Mouse (Mus musculus): ENCODE results near the gene Wbp1. TPM values are rescaled to one million over a fixed set of nuclear protein-coding genes. Genes with fewer than 3 reads are reported as not detected.
A peak's percentile ranks its signal among the peaks of the same experiment; 100 is the strongest.

The Wbp1 gene
- polyA plus RNA-seq, 2 experiments, result 22.0 to 27.7 TPM

GRCm38 (mm10) chr6:83118825-83119733 lies 2.3 kb downstream of the Wbp1 start:
- no peak for DNase-seq (ENCODE audit: low read depth in 3 of 3, low spot score in 3 of 3)
- no peaks in the 10 kb centered on the region for H3K27me3 ChIP-seq (ENCODE audit: control insufficient read depth, insufficient read depth, low read length)
- H3K4me1 ChIP-seq (replicated peaks; ENCODE audit: control insufficient read depth in 2 of 2, insufficient read depth in 2 of 2, low read length in 1 of 2), result peaks cover 22 to 32% of the 10 kb centered on the region in 2 experiments
- no peak overlapping the region for H3K4me3 ChIP-seq (ENCODE audit: insufficient read depth in 1 of 2, low read depth in 2 of 2, low read length in 2 of 2)
- WGBS (ENCODE audit: insufficient replicate concordance), result 63% methylated on average over 14 of the region's 14 CpGs
- H3K4me2 ChIP-seq (ENCODE audit: low read depth), result no peak overlapping the region; the same call in 1 of the 2 replicates
- ATAC-seq (ENCODE audit: insufficient read depth), result no peak
- H3K27ac ChIP-seq, result no peak overlapping the region
- TF ChIP-seq CTCF (IDR thresholded peaks at IDR 0.05; ENCODE audit: low read depth), result no peak
- TF ChIP-seq EP300 (IDR thresholded peaks at IDR 0.05; ENCODE audit: low read depth), result no peak
- no peaks in the 10 kb centered on the region for H3K9me3 ChIP-seq (ENCODE audit: control insufficient read depth, low read length)
- peaks cover 4% of the 10 kb centered on the region for H3K36me3 ChIP-seq (replicated peaks; ENCODE audit: control insufficient read depth, insufficient read depth, low read depth)
- H3K9ac ChIP-seq (replicated peaks), result no peak overlapping the region

GRCm38 (mm10) chr6:83118369-83118768 lies 3.0 kb downstream of the Wbp1 start:
- Histone ChIP-seq H3K4me1 (replicated peaks; ENCODE audit: control insufficient read depth in 2 of 2, insufficient read depth in 2 of 2, low read length in 1 of 2) (peaks cover 22 to 27% of the 10 kb centered on the region in 2 experiments), H3K27me3 (ENCODE audit: control insufficient read depth, insufficient read depth, low read length) (no peaks in the 10 kb centered on the region), H3K4me2 (ENCODE audit: low read depth) (no peak overlapping the region), H3K4me3 (ENCODE audit: insufficient read depth in 1 of 2, low read depth in 2 of 2, low read length in 2 of 2) (no peak overlapping the region), H3K9me3 (ENCODE audit: control insufficient read depth, low read length) (no peaks in the 10 kb centered on the region), H3K36me3 (replicated peaks; ENCODE audit: control insufficient read depth, insufficient read depth, low read depth) (peaks cover 4% of the 10 kb centered on the region), H3K27ac (no peak overlapping the region), H3K9ac (replicated peaks) (no peak overlapping the region)
- ATAC-seq (ENCODE audit: insufficient read depth) (no peak), DNase-seq (ENCODE audit: low read depth in 3 of 3, low spot score in 3 of 3) (no peak)
- no peak for TF ChIP-seq EP300 (IDR thresholded peaks at IDR 0.05; ENCODE audit: low read depth)
- no peak for TF ChIP-seq CTCF (IDR thresholded peaks at IDR 0.05; ENCODE audit: low read depth)
- WGBS (ENCODE audit: insufficient replicate concordance), result 79% methylated on average over 11 of the region's 11 CpGs

GRCm38 (mm10) chr6:83117616-83118015 lies 3.7 kb downstream of the Wbp1 start:
- Histone ChIP-seq H3K27me3 (ENCODE audit: control insufficient read depth, insufficient read depth, low read length) (no peaks in the 10 kb centered on the region), H3K27ac (no peak overlapping the region), H3K9me3 (ENCODE audit: control insufficient read depth, low read length) (no peaks in the 10 kb centered on the region), H3K4me1 (replicated peaks; ENCODE audit: control insufficient read depth in 2 of 2, insufficient read depth in 2 of 2, low read length in 1 of 2) (peaks cover 18 to 24% of the 10 kb centered on the region in 2 experiments), H3K4me2 (ENCODE audit: low read depth) (no peak overlapping the region), H3K9ac (replicated peaks) (no peak overlapping the region), H3K4me3 (ENCODE audit: insufficient read depth in 1 of 2, low read depth in 2 of 2, low read length in 2 of 2) (no peak overlapping the region), H3K36me3 (replicated peaks; ENCODE audit: control insufficient read depth, insufficient read depth, low read depth) (peaks cover 4% of the 10 kb centered on the region)
- TF ChIP-seq EP300 (IDR thresholded peaks at IDR 0.05; ENCODE audit: low read depth), result no peak
- no peak for TF ChIP-seq CTCF (IDR thresholded peaks at IDR 0.05; ENCODE audit: low read depth)
- ATAC-seq (ENCODE audit: insufficient read depth) (no peak), DNase-seq (ENCODE audit: low read depth in 3 of 3, low spot score in 3 of 3) (no peak)
- WGBS (ENCODE audit: insufficient replicate concordance), result 84% methylated on average over 13 of the region's 13 CpGs

- 76% methylated on average over 4 of the region's 4 CpGs for WGBS (ENCODE audit: insufficient replicate concordance)
- DNase-seq (ENCODE audit: low read depth in 3 of 3, low spot score in 3 of 3) (no peak), ATAC-seq (ENCODE audit: insufficient read depth) (no peak)
- no peak overlapping the region for H3K4me3 ChIP-seq (ENCODE audit: insufficient read depth in 1 of 2, low read depth in 2 of 2, low read length in 2 of 2)
- H3K27me3 ChIP-seq (ENCODE audit: control insufficient read depth, insufficient read depth, low read length), result no peaks in the 10 kb centered on the region
- peaks cover 17 to 20% of the 10 kb centered on the region in 2 experiments for H3K4me1 ChIP-seq (replicated peaks; ENCODE audit: control insufficient read depth in 2 of 2, insufficient read depth in 2 of 2, low read length in 1 of 2)
- H3K27ac ChIP-seq, result no peak overlapping the region
- no peaks in the 10 kb centered on the region for H3K9me3 ChIP-seq (ENCODE audit: control insufficient read depth, low read length)
- peak overlapping the region; percentile 95; the same call in 1 of the 2 replicates for H3K4me2 ChIP-seq (ENCODE audit: low read depth)
- TF ChIP-seq EP300 (IDR thresholded peaks at IDR 0.05; ENCODE audit: low read depth) (no peak), CTCF (IDR thresholded peaks at IDR 0.05; ENCODE audit: low read depth) (no peak)
- peaks cover 4% of the 10 kb centered on the region for H3K36me3 ChIP-seq (replicated peaks; ENCODE audit: control insufficient read depth, insufficient read depth, low read depth)
- H3K9ac ChIP-seq (replicated peaks), result no peak overlapping the region
Observed at GRCm38 (mm10) chr6:83117165-83117438, 4.3 kb downstream of the Wbp1 start.

- H3K27me3 ChIP-seq (ENCODE audit: control insufficient read depth, insufficient read depth, low read length), result no peaks in the 10 kb centered on the region
- TF ChIP-seq EP300 (IDR thresholded peaks at IDR 0.05; ENCODE audit: low read depth), result no peak
- TF ChIP-seq CTCF (IDR thresholded peaks at IDR 0.05; ENCODE audit: low read depth), result no peak
- WGBS (ENCODE audit: insufficient replicate concordance), result 68% methylated on average over 11 of the region's 11 CpGs
- H3K36me3 ChIP-seq (replicated peaks; ENCODE audit: control insufficient read depth, insufficient read depth, low read depth), result peaks cover 4% of the 10 kb centered on the region
- H3K9me3 ChIP-seq (ENCODE audit: control insufficient read depth, low read length), result no peaks in the 10 kb centered on the region
- peak overlapping the region; percentile 65 for H3K27ac ChIP-seq
- H3K9ac ChIP-seq (replicated peaks), result peak overlapping the region; percentile 72
- no peak for ATAC-seq (ENCODE audit: insufficient read depth)
- peaks cover 17 to 20% of the 10 kb centered on the region in 2 experiments for H3K4me1 ChIP-seq (replicated peaks; ENCODE audit: control insufficient read depth in 2 of 2, insufficient read depth in 2 of 2, low read length in 1 of 2)
- DNase-seq (ENCODE audit: low read depth in 3 of 3, low spot score in 3 of 3), result no peak
- peak overlapping the region; percentile 82 to 84 for H3K4me3 ChIP-seq (ENCODE audit: insufficient read depth in 1 of 2, low read depth in 2 of 2, low read length in 2 of 2)
- H3K4me2 ChIP-seq (ENCODE audit: low read depth), result peak overlapping the region; percentile 95
Observed at GRCm38 (mm10) chr6:83116373-83117164, 4.8 kb downstream of the Wbp1 start.
